Mouse (Mus musculus) lung, adult 2 months (tissue): Measurements from ENCODE around the gene Rpl5.

Experiments used
- CTCF ChIP-seq: fragments of 200-500 bp; IDR thresholded peaks from 2 replicates; pipeline ENCODE4 v1.5.1; 2011; ENCODE audit warnings: mild to moderate bottlenecking, low read length, control low read depth; ENCODE audit not compliant: insufficient read depth
- POLR2A ChIP-seq: fragments of 200-500 bp; IDR thresholded peaks from 2 replicates; pipeline ENCODE4 v1.6.1; 2011; ENCODE audit warnings: low read depth, mild to moderate bottlenecking, control low read depth, low read length, borderline replicate concordance; ENCODE audit errors: extremely low read depth

DNA sequence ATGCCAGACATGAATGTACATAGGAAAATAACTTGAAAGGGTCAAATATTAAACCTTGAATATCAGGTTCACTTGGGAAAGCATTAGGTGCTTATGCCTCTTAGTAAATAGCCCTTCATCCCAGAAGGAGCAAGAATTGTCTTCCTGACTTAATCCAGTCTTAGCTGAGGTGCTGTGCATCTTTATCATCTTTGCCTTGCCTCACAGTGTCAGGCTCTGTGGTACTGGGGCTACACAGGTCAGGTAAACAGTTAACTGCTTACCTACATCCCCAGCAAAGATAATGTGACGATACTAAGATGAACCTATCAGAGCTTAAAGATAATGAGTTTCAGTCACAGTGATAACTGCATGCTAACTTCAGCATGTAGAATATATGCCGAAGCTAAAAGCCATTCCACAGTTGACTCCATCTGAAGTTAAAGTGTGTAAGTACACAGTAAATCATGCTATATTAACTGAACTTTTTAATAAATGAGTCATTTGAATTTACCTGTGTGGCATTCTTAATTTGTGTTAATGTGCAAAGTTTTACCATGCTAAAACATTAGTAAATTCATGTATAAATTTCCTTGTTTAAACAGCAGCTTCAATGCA, 8.3 kb downstream of the Rpl5 start:
- TF ChIP-seq CTCF = no peak
- no peak for TF ChIP-seq POLR2A
